Mouse (Mus musculus) left cerebral cortex, adult 2 months (tissue): ENCODE data around the gene Kif27. TPM values are rescaled to one million over a fixed set of nuclear protein-coding genes. Genes with fewer than 3 reads are reported as not detected.

ENCODE experiments used
- DNase-seq, 2 experiments: peaks; one replicate each; pipeline ENCODE4 v3.0.0; 2021 to 2022; ENCODE audit warnings: low spot score in 2 of 2, mixed read lengths in 1 of 2; ENCODE audit errors: extremely low spot score in 1 of 2
- H3K27ac ChIP-seq: fragments of 200-600 bp; 2 replicates; pipeline ENCODE4 v1.8.1; 2022
- H3K4me3 ChIP-seq: fragments of 200-600 bp; 2 replicates; pipeline ENCODE4 v1.8.1; 2022
- CTCF ChIP-seq: fragments of 200-600 bp; IDR thresholded peaks from 2 replicates; pipeline ENCODE4 v1.8.1; 2022; ENCODE audit warnings: antibody characterized with exemption, mild to moderate bottlenecking, moderate library complexity
- intact Hi-C: fragments of 180-260 bp; cut with DNase I; formaldehyde crosslinking; loops from one replicate; pipeline ENCODE4 v1.15.1; 2025
- microRNA-seq, 2 experiments: library from miRNA; unstranded; fragments of <30 nt; microRNA quantifications; one replicate each; pipeline ENCODE4 v1.2.0; 2021
- total RNA-seq, 2 experiments: library from RNA; stranded (reverse); gene quantifications; 2 replicates each; pipeline ENCODE4 v1.2.3; 2021

The Kif27 gene
- total RNA-seq, 2 experiments from 2014 or later = 2.4 to 3.5 TPM

- no peak for TF ChIP-seq CTCF
- intact Hi-C loops = no loop called here
- Histone ChIP-seq H3K4me3 (peak overlapping the region; percentile 71), H3K27ac (no peak overlapping the region)
- peak; percentile 15 to 30 for DNase-seq
These were observed 85.3 kb downstream of the Kif27 start for GRCm38 (mm10) chr13:58273411-58274258.

GRCm38 (mm10) chr13:58266864-58267263, 92.1 kb downstream of the Kif27 start:
- intact Hi-C loops = no loop called here
- DNase-seq = no peak
- Histone ChIP-seq H3K4me3 (no peak overlapping the region), H3K27ac (no peak overlapping the region)
- TF ChIP-seq CTCF = no peak

GRCm38 (mm10) chr13:58263546-58263945, 95.4 kb downstream of the Kif27 start:
- DNase-seq = no peak
- H3K4me3 ChIP-seq = no peak overlapping the region
- intact Hi-C loops = no loop called here
- no peak overlapping the region for H3K27ac ChIP-seq
- TF ChIP-seq CTCF = no peak

- TF ChIP-seq CTCF = no peak
- H3K4me3 ChIP-seq = no peak overlapping the region
- intact Hi-C loops = no loop called here
- H3K27ac ChIP-seq = no peak overlapping the region
- no peak for DNase-seq
These were observed 97.2 kb downstream of the Kif27 start for GRCm38 (mm10) chr13:58261674-58262073.

- peak; percentile 49 for TF ChIP-seq CTCF
- DNase-seq = no peak
- intact Hi-C loops = no loop called here
- Histone ChIP-seq H3K4me3 (no peak overlapping the region), H3K27ac (no peak overlapping the region)
These were observed 105.7 kb downstream of the Kif27 start for GRCm38 (mm10) chr13:58253268-58253667.

- no peak for TF ChIP-seq CTCF
- DNase-seq = no peak
- H3K27ac ChIP-seq = no peak overlapping the region
- no peak overlapping the region for H3K4me3 ChIP-seq
- intact Hi-C loops = no loop called here
These were observed 110.0 kb downstream of the Kif27 start for GRCm38 (mm10) chr13:58248957-58249356.

Small RNAs within 50 kb of the gene (microRNA-seq; reads per million reads assigned to microRNA genes)
- 0 reads per million in 2 experiments for gene Mir6369
- gene Mir7-1 = 35.8 to 69.1 reads per million in 2 experiments

Other genes with a start within 250 kb of the Kif27 start
- 10 to 100 TPM; 32.6 to 36.9 TPM for gene Klhl3, start 245.5 kb downstream of the Kif27 start, total RNA-seq
- 100 to 1,000 TPM; 120 to 128 TPM for gene Hnrnpa0, start 230.6 kb downstream of the Kif27 start, total RNA-seq
- gene Idnk, start 201.5 kb downstream of the Kif27 start, total RNA-seq = 10 to 100 TPM; 31.2 to 31.6 TPM
- 100 to 1,000 TPM; 145 to 146 TPM for gene Ubqln1, start 143.5 kb downstream of the Kif27 start, total RNA-seq
- 10 to 100 TPM; 16.8 to 20.3 TPM for gene Gkap1, start 83.4 kb downstream of the Kif27 start, total RNA-seq
- gene 2210016F16Rik, start 26.1 kb upstream of the Kif27 start, total RNA-seq = 1 to 10 TPM; 7.1 to 7.4 TPM
- 10 to 100 TPM; 13.4 to 15.9 TPM for gene Rmi1, start 43.1 kb upstream of the Kif27 start, total RNA-seq
- gene Hnrnpk, start 44.2 kb upstream of the Kif27 start, total RNA-seq = 100 to 1,000 TPM; 566 to 576 TPM